Mouse (Mus musculus) adrenal gland, postnatal 25 days (tissue): ENCODE measurements around the gene Slc22a18. TPM values are rescaled to one million over a fixed set of nuclear protein-coding genes. Genes with fewer than 3 reads are reported as not detected.

Source experiments
- DNase-seq: peaks from one replicate; pipeline ENCODE4 v3.0.0; 2021; ENCODE audit warnings: mixed read lengths
- long read RNA-seq: library from polyadenylated mRNA; stranded (forward); transcript quantifications from one replicate; pipeline ENCODE4 v2.0.0, GENCODE M21; 2021
- total RNA-seq: library from RNA; stranded (reverse); gene quantifications from 2 replicates; pipeline ENCODE4 v1.2.3, GENCODE M21; 2021

Slc22a18 gene
- 1.2 and 1.4 TPM in 2 replicates for total RNA-seq
- long read RNA-seq, transcript Slc22a18-201 (11 exons, 1,525 nt) = major isoform, 30 of 80 reads
- long read RNA-seq, transcript Slc22a18-202 (11 exons, 1,552 nt) = minor isoform, 11 of 80 reads
- long read RNA-seq, partial matches to known transcripts = 30 of 80 reads
- long read RNA-seq, other reads (novel, unspliced or antisense) = 9 of 80 reads

GRCm38 (mm10) chr7:143473347-143474101 lies at the start of gene Slc22a18:
Slc22a18 (plus strand) TSS chr7:143473736.
- no peak for DNase-seq

GRCm38 (mm10) chr7:143428142-143428813 lies 45.3 kb upstream of the Slc22a18 start:
- DNase-seq = no peak

- no peak for DNase-seq
Observed at GRCm38 (mm10) chr7:143428814-143429499, 44.6 kb upstream of the Slc22a18 start.

GRCm38 (mm10) chr7:143432631-143433030 lies 40.9 kb upstream of the Slc22a18 start:
- DNase-seq = no peak

- peak; percentile 60 for DNase-seq
Observed at GRCm38 (mm10) chr7:143433331-143433730, 40.2 kb upstream of the Slc22a18 start.

- no peak for DNase-seq
Observed at GRCm38 (mm10) chr7:143437231-143437893, 36.2 kb upstream of the Slc22a18 start.

GRCm38 (mm10) chr7:143437894-143438581 lies 35.5 kb upstream of the Slc22a18 start:
- DNase-seq = peak; percentile 21

GRCm38 (mm10) chr7:143438965-143439364 lies 34.6 kb upstream of the Slc22a18 start:
- no peak for DNase-seq

- no peak for DNase-seq
Observed at GRCm38 (mm10) chr7:143444580-143444954, 29.0 kb upstream of the Slc22a18 start.

- DNase-seq = peak; percentile 13
Observed at GRCm38 (mm10) chr7:143444955-143445648, 28.4 kb upstream of the Slc22a18 start.

- peak; percentile 22 for DNase-seq
Observed at GRCm38 (mm10) chr7:143445651-143446460, 27.7 kb upstream of the Slc22a18 start.

GRCm38 (mm10) chr7:143447130-143447529 lies 26.4 kb upstream of the Slc22a18 start:
- peak; percentile 26 for DNase-seq

- no peak for DNase-seq
Observed at GRCm38 (mm10) chr7:143458963-143459331, 14.6 kb upstream of the Slc22a18 start.

- peak; percentile 68 for DNase-seq
Observed at GRCm38 (mm10) chr7:143459332-143460211, 14.0 kb upstream of the Slc22a18 start.

- DNase-seq = no peak
Observed at GRCm38 (mm10) chr7:143460217-143460834, 13.2 kb upstream of the Slc22a18 start.

- DNase-seq = peak; percentile 90
Observed at GRCm38 (mm10) chr7:143460874-143461273, 12.7 kb upstream of the Slc22a18 start, which contains the start of gene Cdkn1c. Cdkn1c (minus strand) TSS chr7:143461050.

GRCm38 (mm10) chr7:143461294-143461870 lies 12.2 kb upstream of the Slc22a18 start:
- no peak for DNase-seq

- no peak for DNase-seq
Observed at GRCm38 (mm10) chr7:143461920-143462319, 11.6 kb upstream of the Slc22a18 start.
